Mouse (Mus musculus) effector memory CD4-positive, alpha-beta T cell, adult 7 months (primary cell): Measurements from ENCODE around the gene Adamts20. TPM values are rescaled to one million over a fixed set of nuclear protein-coding genes. Genes with fewer than 3 reads are reported as not detected.

ENCODE experiments used
- polyA plus RNA-seq: library from polyadenylated mRNA; unstranded; fragments of 100-300 nt; shearing (Covaris generic); gene quantifications from one replicate; pipeline ENCODE4 v1.2.1, GENCODE M21; 2017

Adamts20 gene
- not detected for polyA plus RNA-seq

GRCm38 (mm10) chr15:94465318-94465717 lies at the start of gene Adamts20:
Gene Adamts20 (minus strand): TSS chr15:94465418.

Other genes with a start within 250 kb of the Adamts20 start
- gene Pus7l, start 78.1 kb upstream of the Adamts20 start, polyA plus RNA-seq: 6.0 TPM
- 14.3 TPM for gene Irak4, start 78.2 kb upstream of the Adamts20 start, polyA plus RNA-seq
- gene Twf1, start 124.5 kb upstream of the Adamts20 start, polyA plus RNA-seq: 20.6 TPM
- not detected for gene Tmem117, start 163.8 kb upstream of the Adamts20 start, polyA plus RNA-seq